Mouse (Mus musculus) splenic B cell, adult 2 months (primary cell): ENCODE measurements around the gene Stmn1.
"Not testable (repeated sequence)": the region's sequence is repeated elsewhere in the genome, so short reads cannot be mapped to it uniquely, and the experiment has no call there.

ENCODE experiments used
- DNase-seq: peaks from one replicate; pipeline ENCODE4 v3.0.0-alpha.2; 2011; ENCODE audit warnings: low read depth, low spot score
- H3K27me3 ChIP-seq: 2 replicates; pipeline ENCODE4 v1.6.1; 2012; ENCODE audit warnings: mild to moderate bottlenecking, low read length, moderate library complexity, mixed read lengths; ENCODE audit not compliant: control insufficient read depth, poor library complexity, insufficient read depth, severe bottlenecking
- H3K36me3 ChIP-seq: 2 replicates; pipeline ENCODE4 v1.6.1; 2012; ENCODE audit warnings: mild to moderate bottlenecking, low read length, moderate library complexity, mixed read lengths; ENCODE audit not compliant: control insufficient read depth, poor library complexity, insufficient read depth, severe bottlenecking

The Stmn1 gene

GRCm38 (mm10) chr4:134485151-134485900, 17.2 kb downstream of the Stmn1 start:
- DNase-seq: no peak
- no peaks in the 10 kb centered on the region for H3K36me3 ChIP-seq
- no peaks in the 10 kb centered on the region for H3K27me3 ChIP-seq

GRCm38 (mm10) chr4:134488211-134488610, 20.1 kb downstream of the Stmn1 start:
- Histone ChIP-seq H3K36me3 (no peaks in the 10 kb centered on the region), H3K27me3 (no peaks in the 10 kb centered on the region)
- DNase-seq: no peak

- no peaks in the 10 kb centered on the region for H3K36me3 ChIP-seq
- H3K27me3 ChIP-seq: no peaks in the 10 kb centered on the region
- no peak for DNase-seq
These were observed 22.0 kb downstream of the Stmn1 start for GRCm38 (mm10) chr4:134489986-134490665.

- no peak for DNase-seq
- Histone ChIP-seq H3K27me3 (no peaks in the 10 kb centered on the region), H3K36me3 (no peaks in the 10 kb centered on the region)
These were observed 23.6 kb downstream of the Stmn1 start for GRCm38 (mm10) chr4:134491716-134492115.

GRCm38 (mm10) chr4:134494161-134494560, 26.0 kb downstream of the Stmn1 start:
- DNase-seq, H3K36me3 ChIP-seq, H3K27me3 ChIP-seq: not testable (repeated sequence)

GRCm38 (mm10) chr4:134494780-134495545, 26.8 kb downstream of the Stmn1 start:
- DNase-seq: peak; percentile 67
- Histone ChIP-seq H3K36me3 (no peaks in the 10 kb centered on the region), H3K27me3 (no peaks in the 10 kb centered on the region)

- Histone ChIP-seq H3K36me3 (no peaks in the 10 kb centered on the region), H3K27me3 (no peaks in the 10 kb centered on the region)
- no peak for DNase-seq
These were observed 27.4 kb downstream of the Stmn1 start for GRCm38 (mm10) chr4:134495546-134495923.

- DNase-seq: peak; percentile 48
- Histone ChIP-seq H3K36me3 (no peaks in the 10 kb centered on the region), H3K27me3 (no peaks in the 10 kb centered on the region)
These were observed 28.6 kb downstream of the Stmn1 start, which contains the start of gene Paqr7 for GRCm38 (mm10) chr4:134496595-134497210. TSS of gene Paqr7 (plus strand) at chr4:134496697.

GRCm38 (mm10) chr4:134497223-134497622, 29.1 kb downstream of the Stmn1 start:
- H3K36me3 ChIP-seq: no peaks in the 10 kb centered on the region
- no peak for DNase-seq
- no peaks in the 10 kb centered on the region for H3K27me3 ChIP-seq

- DNase-seq: no peak
- H3K36me3 ChIP-seq: no peaks in the 10 kb centered on the region
These were observed 30.0 kb downstream of the Stmn1 start for GRCm38 (mm10) chr4:134497986-134498731.

GRCm38 (mm10) chr4:134498983-134499382, 30.9 kb downstream of the Stmn1 start:
- H3K27me3 ChIP-seq, H3K36me3 ChIP-seq, DNase-seq: not testable (repeated sequence)

More at GRCm38 (mm10) chr4:134497986-134498731, 30.0 kb downstream of the Stmn1 start:
- H3K27me3 ChIP-seq: no peaks in the 10 kb centered on the region

GRCm38 (mm10) chr4:134501095-134501494, 33.0 kb downstream of the Stmn1 start:
- Histone ChIP-seq H3K27me3 (no peaks in the 10 kb centered on the region), H3K36me3 (no peaks in the 10 kb centered on the region)
- no peak for DNase-seq

- no peaks in the 10 kb centered on the region for H3K36me3 ChIP-seq
- no peak for DNase-seq
- H3K27me3 ChIP-seq: no peaks in the 10 kb centered on the region
These were observed 35.7 kb downstream of the Stmn1 start for GRCm38 (mm10) chr4:134503686-134504357.
